Comparison of ENCODE assay signal across 16 mouse cellular contexts in genomic region chr11:31282136-31282535, GRCm38 (mm10).
DNase-seq lines count a peak whose midpoint lies in the region; ATAC-seq lines count a peak whose summit lies in the region.
"Had no signal": no experiment of that assay in that cellular context is flagged by ENCODE, and none has a peak within 500 bp of the region (broad histone marks: within the 10 kb centered on the region; RNA-seq: fewer than 3 reads in every experiment).

No protein-coding gene starts in this region.

- H3K4me1 ChIP-seq in hindbrain, embryonic 14.5 days (replicated peaks; ENCODE audit: control insufficient read depth, insufficient read depth, low read length) = no peaks in the 10 kb centered on the region
- no peaks in the 10 kb centered on the region for H3K4me1 ChIP-seq in hindbrain, embryonic 16.5 days (ENCODE audit: control insufficient read depth, insufficient read depth, low read depth, low read length)
- H3K4me1 ChIP-seq: embryonic facial prominence, embryonic 13.5 days; heart, embryonic 13.5 days; liver, embryonic 13.5 days had no signal

- no peak for ATAC-seq in hindbrain, embryonic 14.5 days (ENCODE audit: low FRiP score)
- no peak for ATAC-seq in hindbrain, embryonic 16.5 days
- ATAC-seq: inflammation-experienced regulatory T-cells, adult 6 months had no signal

- H3K9ac ChIP-seq in hindbrain, embryonic 14.5 days = no peak overlapping the region
- H3K9ac ChIP-seq in hindbrain, embryonic 16.5 days (ENCODE audit: low read depth, low read length) = no peak overlapping the region
- H3K9ac ChIP-seq: embryonic facial prominence, embryonic 13.5 days; heart, embryonic 13.5 days; liver, embryonic 13.5 days had no signal

- no peak overlapping the region for H3K4me2 ChIP-seq in hindbrain, embryonic 14.5 days (replicated peaks)
- H3K4me2 ChIP-seq in hindbrain, embryonic 16.5 days (ENCODE audit: low read length) = no peak overlapping the region
- H3K4me2 ChIP-seq: embryonic facial prominence, embryonic 13.5 days; heart, embryonic 13.5 days; liver, embryonic 13.5 days had no signal

- H3K27me3 ChIP-seq in hindbrain, embryonic 14.5 days (ENCODE audit: control insufficient read depth, insufficient read depth, low read length) = no peaks in the 10 kb centered on the region
- H3K27me3 ChIP-seq in hindbrain, embryonic 16.5 days (replicated peaks; ENCODE audit: control insufficient read depth, insufficient read depth, low read length) = no peaks in the 10 kb centered on the region
- H3K27me3 ChIP-seq: heart, embryonic 13.5 days; liver, embryonic 13.5 days had no signal

- H3K27ac ChIP-seq in hindbrain, embryonic 14.5 days = no peak overlapping the region
- H3K27ac ChIP-seq in hindbrain, embryonic 16.5 days (ENCODE audit: low read depth, low read length) = no peak overlapping the region
- H3K27ac ChIP-seq: embryonic facial prominence, embryonic 13.5 days; heart, embryonic 13.5 days; liver, embryonic 13.5 days; stomach, postnatal 0 days had no signal

- no peaks in the 10 kb centered on the region for H3K9me3 ChIP-seq in hindbrain, embryonic 14.5 days (ENCODE audit: control insufficient read depth, low read length)
- H3K9me3 ChIP-seq in hindbrain, embryonic 16.5 days (ENCODE audit: control insufficient read depth, low read length) = no peaks in the 10 kb centered on the region
- H3K9me3 ChIP-seq: embryonic facial prominence, embryonic 13.5 days; heart, embryonic 13.5 days; liver, embryonic 13.5 days had no signal

- no peaks in the 10 kb centered on the region for H3K36me3 ChIP-seq in hindbrain, embryonic 14.5 days (replicated peaks; ENCODE audit: control insufficient read depth, insufficient read depth)
- H3K36me3 ChIP-seq in hindbrain, embryonic 16.5 days (ENCODE audit: control insufficient read depth, insufficient read depth, low read length) = no peaks in the 10 kb centered on the region
- H3K36me3 ChIP-seq: embryonic facial prominence, embryonic 13.5 days; heart, embryonic 13.5 days; liver, embryonic 13.5 days had no signal

- DNase-seq in hindbrain, embryonic 14.5 days (ENCODE audit: low spot score) = peak; percentile 24
- DNase-seq in lung, postnatal 10 days = peak; percentile 2
- no peak for DNase-seq in lung, postnatal 4 days
- peak; percentile 4 for DNase-seq in adipocyte (ENCODE audit: low spot score)
- peak; percentile 61 to 71 for DNase-seq in kidney, postnatal 25 days
- DNase-seq in frontal cortex, postnatal 36 days (ENCODE audit: low spot score in 2 of 2) = no peak
- no peak for DNase-seq in heart, postnatal 10 days
- DNase-seq: gastrocnemius, postnatal 36 days; heart, postnatal 4 days; layer of hippocampus, postnatal 36 days; liver, embryonic 13.5 days had no signal

- intact Hi-C loops in heart, postnatal 10 days (cut with DNase I) = no loop called here

- WGBS in hindbrain, embryonic 14.5 days = 75% methylated on average over 2 of the region's 2 CpGs
- 74% methylated on average over 2 of the region's 2 CpGs for WGBS in hindbrain, embryonic 16.5 days

- H3K4me3 ChIP-seq in hindbrain, embryonic 14.5 days (replicated peaks; ENCODE audit: low read length) = no peak overlapping the region
- H3K4me3 ChIP-seq in hindbrain, embryonic 16.5 days (ENCODE audit: low read length) = no peak overlapping the region
- H3K4me3 ChIP-seq: embryonic facial prominence, embryonic 13.5 days; heart, embryonic 13.5 days; liver, embryonic 13.5 days had no signal

Comparison
In these comparisons a context has a peak if more than half of its experiments do, and no peak if none do; other contexts are left out.
1. DNase-seq: peak in hindbrain, embryonic 14.5 days (single experiment), lung, postnatal 10 days (single experiment), adipocyte (single experiment) and kidney, postnatal 25 days (2 of 2); none in lung, postnatal 4 days (0 of 2), frontal cortex, postnatal 36 days (0 of 2) and heart, postnatal 10 days (0 of 2).